Mouse (Mus musculus) gastrocnemius, adult 8-10 months (tissue): Measurements from ENCODE around the gene Ndufc1. TPM values are rescaled to one million over a fixed set of nuclear protein-coding genes. Genes with fewer than 3 reads are reported as not detected.
"Not testable (repeated sequence)": the region's sequence is repeated elsewhere in the genome, so short reads cannot be mapped to it uniquely, and the experiment has no call there.

Experiments
- DNase-seq, 2 experiments: peaks; one replicate each; pipeline ENCODE4 v3.0.0; 2022; ENCODE audit warnings: low spot score in 2 of 2
- total RNA-seq, 4 experiments: library from RNA; stranded (reverse); gene quantifications; 2 replicates each; pipeline ENCODE4 v1.2.4; 2022

Ndufc1 gene
- total RNA-seq, 4 experiments from 2014 or later = 957 to 1,091 (median 1,034) TPM

GRCm38 (mm10) chr3:51396219-51397068 lies 12.3 kb downstream of the Ndufc1 start, which contains the start of gene Mgarp:
Mgarp (minus strand) TSS chr3:51396738.
- peak; percentile 33 to 36 for DNase-seq

- DNase-seq = no peak
Measured at GRCm38 (mm10) chr3:51395461-51396145, 13.2 kb downstream of the Ndufc1 start.

GRCm38 (mm10) chr3:51394881-51395280 lies 13.9 kb downstream of the Ndufc1 start:
- DNase-seq = no peak

GRCm38 (mm10) chr3:51393651-51394050 lies 15.1 kb downstream of the Ndufc1 start:
- no peak for DNase-seq

- DNase-seq = not testable (repeated sequence)
Measured at GRCm38 (mm10) chr3:51393018-51393417, 15.8 kb downstream of the Ndufc1 start.

- DNase-seq = no peak
Measured at GRCm38 (mm10) chr3:51391591-51391990, 17.2 kb downstream of the Ndufc1 start.

GRCm38 (mm10) chr3:51391095-51391494 lies 17.7 kb downstream of the Ndufc1 start:
- DNase-seq = no peak

- no peak for DNase-seq
Measured at GRCm38 (mm10) chr3:51388904-51389303, 19.9 kb downstream of the Ndufc1 start.

GRCm38 (mm10) chr3:51387868-51388381 lies 20.9 kb downstream of the Ndufc1 start:
- DNase-seq = no peak

- DNase-seq = no peak
Measured at GRCm38 (mm10) chr3:51387134-51387451, 21.7 kb downstream of the Ndufc1 start.

GRCm38 (mm10) chr3:51386441-51387133 lies 22.2 kb downstream of the Ndufc1 start:
- peak; percentile 20 to 25 for DNase-seq

- DNase-seq = no peak
Measured at GRCm38 (mm10) chr3:51383409-51383808, 25.4 kb downstream of the Ndufc1 start.

GRCm38 (mm10) chr3:51380660-51381014 lies 28.2 kb downstream of the Ndufc1 start:
- no peak for DNase-seq

GRCm38 (mm10) chr3:51379786-51380659 lies 28.8 kb downstream of the Ndufc1 start:
- DNase-seq = no peak

- no peak for DNase-seq
Measured at GRCm38 (mm10) chr3:51378665-51378946, 30.2 kb downstream of the Ndufc1 start.

GRCm38 (mm10) chr3:51377878-51378664 lies 30.7 kb downstream of the Ndufc1 start:
- DNase-seq = no peak

GRCm38 (mm10) chr3:51375307-51376265 lies 33.2 kb downstream of the Ndufc1 start:
- DNase-seq = peak; percentile 46

GRCm38 (mm10) chr3:51373544-51373943 lies 35.2 kb downstream of the Ndufc1 start:
- no peak for DNase-seq

- DNase-seq = no peak
Measured at GRCm38 (mm10) chr3:51372883-51373282, 35.9 kb downstream of the Ndufc1 start.
